Mouse (Mus musculus) liver, embryonic 14.5 days (tissue): Measurements from ENCODE around the gene Thap11.

ENCODE experiments used
- CTCF ChIP-seq: IDR thresholded peaks from 2 replicates; pipeline ENCODE4 v1.5.1; 2016; ENCODE audit warnings: antibody characterized with exemption, low read depth, control low read depth
- EP300 ChIP-seq: IDR thresholded peaks from 2 replicates; pipeline ENCODE4 v1.6.1; 2016; ENCODE audit warnings: antibody characterized with exemption, low read depth

- TF ChIP-seq CTCF (no peak), EP300 (peak; percentile 62)
Observed at GRCm38 (mm10) chr8:105851651-105852143, 3.2 kb upstream of the Thap11 start.
